Mouse (Mus musculus): Measurements from ENCODE around the gene Ubn1.

- TF ChIP-seq CHD2 (IDR thresholded peaks at IDR 0.05; ENCODE audit: low read depth, low read length) (no peak), ZNF384 (IDR thresholded peaks at IDR 0.05; ENCODE audit: low read depth, low read length) (no peak), MAFK (IDR thresholded peaks at IDR 0.05; ENCODE audit: insufficient read depth, low read depth, low read length) (no peak), ZC3H11A (IDR thresholded peaks at IDR 0.05; ENCODE audit: borderline replicate concordance, low read depth, low read length) (no peak), HCFC1 (IDR thresholded peaks at IDR 0.05; ENCODE audit: borderline replicate concordance, insufficient read depth, low read length) (no peak)
Measured at GRCm38 (mm10) chr16:5111021-5111420, 61.2 kb downstream of the Ubn1 start.

Data from ES-E14 (cell line).